Mouse (Mus musculus): ENCODE data around the gene Kif5a. TPM values are rescaled to one million over a fixed set of nuclear protein-coding genes. Genes with fewer than 3 reads are reported as not detected.

Gene Kif5a
- polyA plus RNA-seq, 2 experiments: 2.8 to 9.7 TPM

- TF ChIP-seq POLR2A (IDR thresholded peaks at IDR 0.05; ENCODE audit: borderline replicate concordance, extremely low read depth, insufficient read depth, insufficient read length): no peak
- Histone ChIP-seq H3K9me3 (ENCODE audit: control insufficient read depth, low read length) (no peaks in the 10 kb centered on the region), H3K4me2 (replicated peaks; ENCODE audit: low read depth, low read length, severe bottlenecking) (peak within 1 kb of the TSS; percentile 45), H3K4me1 (ENCODE audit: control insufficient read depth, insufficient read depth, low read length) (peaks cover 19% of the 10 kb centered on the region), H3K27ac (replicated peaks; ENCODE audit: low read depth, low read length) (no peak within 1 kb of the TSS), H3K9ac (ENCODE audit: low read depth, low read length, severe bottlenecking) (peak within 1 kb of the TSS; percentile 36; the same call in 1 of the 2 replicates), H3K36me3 (ENCODE audit: control insufficient read depth, insufficient read depth, low read length) (peaks cover 31% of the 10 kb centered on the region), H3K27me3 (ENCODE audit: control insufficient read depth, insufficient read depth, low read length) (peaks cover 46% of the 10 kb centered on the region), H3K4me3 (replicated peaks; ENCODE audit: low read length) (peak within 1 kb of the TSS; percentile 22)
- DNase-seq (ENCODE audit: low spot score): no peak
- ATAC-seq (ENCODE audit: low FRiP score, low read depth): no peak
- under 1% methylated on average over 30 of the region's 34 CpGs for WGBS
Measured at GRCm38 (mm10) chr10:127179871-127180694, 83.1 kb downstream of the Kif5a start, which contains the start of gene Slc26a10. Gene Slc26a10, minus strand, starts transcription at chr10:127180645.

- 5% methylated on average over 41 of the region's 41 CpGs for WGBS
- no peak overlapping the region for H3K9ac ChIP-seq (ENCODE audit: low read depth, low read length, severe bottlenecking)
- no peaks in the 10 kb centered on the region for H3K9me3 ChIP-seq (ENCODE audit: control insufficient read depth, low read length)
- ATAC-seq (ENCODE audit: low FRiP score, low read depth) (no peak), DNase-seq (ENCODE audit: low spot score) (no peak)
- TF ChIP-seq POLR2A (IDR thresholded peaks at IDR 0.05; ENCODE audit: borderline replicate concordance, extremely low read depth, insufficient read depth, insufficient read length): no peak
- peak overlapping the region; percentile 27 for H3K4me3 ChIP-seq (replicated peaks; ENCODE audit: low read length)
- peaks cover 15% of the 10 kb centered on the region for H3K36me3 ChIP-seq (ENCODE audit: control insufficient read depth, insufficient read depth, low read length)
- H3K4me1 ChIP-seq (ENCODE audit: control insufficient read depth, insufficient read depth, low read length): peaks cover 16% of the 10 kb centered on the region
- H3K27ac ChIP-seq (replicated peaks; ENCODE audit: low read depth, low read length): no peak overlapping the region
- peaks cover 46% of the 10 kb centered on the region for H3K27me3 ChIP-seq (ENCODE audit: control insufficient read depth, insufficient read depth, low read length)
- H3K4me2 ChIP-seq (replicated peaks; ENCODE audit: low read depth, low read length, severe bottlenecking): peak overlapping the region; percentile 49
Measured at GRCm38 (mm10) chr10:127178286-127179027, 84.7 kb downstream of the Kif5a start.

GRCm38 (mm10) chr10:127177719-127178118 is 85.4 kb downstream of the Kif5a start:
- peaks cover 46% of the 10 kb centered on the region for H3K27me3 ChIP-seq (ENCODE audit: control insufficient read depth, insufficient read depth, low read length)
- no peak overlapping the region for H3K27ac ChIP-seq (replicated peaks; ENCODE audit: low read depth, low read length)
- peak; percentile 86 for DNase-seq (ENCODE audit: low spot score)
- peaks cover 16% of the 10 kb centered on the region for H3K4me1 ChIP-seq (ENCODE audit: control insufficient read depth, insufficient read depth, low read length)
- peak overlapping the region; percentile 27 for H3K4me3 ChIP-seq (replicated peaks; ENCODE audit: low read length)
- TF ChIP-seq POLR2A (IDR thresholded peaks at IDR 0.05; ENCODE audit: borderline replicate concordance, extremely low read depth, insufficient read depth, insufficient read length): no peak
- no peak overlapping the region for H3K9ac ChIP-seq (ENCODE audit: low read depth, low read length, severe bottlenecking)
- no peaks in the 10 kb centered on the region for H3K9me3 ChIP-seq (ENCODE audit: control insufficient read depth, low read length)
- peak; percentile 66 for ATAC-seq (ENCODE audit: low FRiP score, low read depth)
- peak overlapping the region; percentile 49 for H3K4me2 ChIP-seq (replicated peaks; ENCODE audit: low read depth, low read length, severe bottlenecking)
- WGBS: 2% methylated on average over 23 of the region's 23 CpGs
- H3K36me3 ChIP-seq (ENCODE audit: control insufficient read depth, insufficient read depth, low read length): peaks cover 7% of the 10 kb centered on the region

GRCm38 (mm10) chr10:127177235-127177634 is 85.9 kb downstream of the Kif5a start:
- H3K27me3 ChIP-seq (ENCODE audit: control insufficient read depth, insufficient read depth, low read length): peaks cover 46% of the 10 kb centered on the region
- no peaks in the 10 kb centered on the region for H3K9me3 ChIP-seq (ENCODE audit: control insufficient read depth, low read length)
- TF ChIP-seq POLR2A (IDR thresholded peaks at IDR 0.05; ENCODE audit: borderline replicate concordance, extremely low read depth, insufficient read depth, insufficient read length): no peak
- peak overlapping the region; percentile 27; the same call in 1 of the 2 replicates for H3K4me3 ChIP-seq (replicated peaks; ENCODE audit: low read length)
- H3K36me3 ChIP-seq (ENCODE audit: control insufficient read depth, insufficient read depth, low read length): peaks cover 3% of the 10 kb centered on the region
- H3K4me1 ChIP-seq (ENCODE audit: control insufficient read depth, insufficient read depth, low read length): peaks cover 16% of the 10 kb centered on the region
- DNase-seq (ENCODE audit: low spot score): no peak
- no peak for ATAC-seq (ENCODE audit: low FRiP score, low read depth)
- H3K4me2 ChIP-seq (replicated peaks; ENCODE audit: low read depth, low read length, severe bottlenecking): peak overlapping the region; percentile 49; the same call in 1 of the 2 replicates
- no peak overlapping the region for H3K27ac ChIP-seq (replicated peaks; ENCODE audit: low read depth, low read length)
- no peak overlapping the region for H3K9ac ChIP-seq (ENCODE audit: low read depth, low read length, severe bottlenecking)
- WGBS: 23% methylated on average over 9 of the region's 9 CpGs

- TF ChIP-seq POLR2A (IDR thresholded peaks at IDR 0.05; ENCODE audit: borderline replicate concordance, extremely low read depth, insufficient read depth, insufficient read length): no peak
- H3K4me2 ChIP-seq (replicated peaks; ENCODE audit: low read depth, low read length, severe bottlenecking): no peak overlapping the region
- H3K27me3 ChIP-seq (ENCODE audit: control insufficient read depth, insufficient read depth, low read length): peaks cover 46% of the 10 kb centered on the region
- DNase-seq (ENCODE audit: low spot score) (no peak), ATAC-seq (ENCODE audit: low FRiP score, low read depth) (no peak)
- H3K9me3 ChIP-seq (ENCODE audit: control insufficient read depth, low read length): no peaks in the 10 kb centered on the region
- no peak overlapping the region for H3K27ac ChIP-seq (replicated peaks; ENCODE audit: low read depth, low read length)
- peaks cover 16% of the 10 kb centered on the region for H3K4me1 ChIP-seq (ENCODE audit: control insufficient read depth, insufficient read depth, low read length)
- 6% methylated on average over 7 of the region's 7 CpGs for WGBS
- peaks cover 2% of the 10 kb centered on the region; the same call in 1 of the 2 replicates for H3K36me3 ChIP-seq (ENCODE audit: control insufficient read depth, insufficient read depth, low read length)
- H3K4me3 ChIP-seq (replicated peaks; ENCODE audit: low read length): no peak overlapping the region
- no peak overlapping the region for H3K9ac ChIP-seq (ENCODE audit: low read depth, low read length, severe bottlenecking)
Measured at GRCm38 (mm10) chr10:127176756-127177155, 86.4 kb downstream of the Kif5a start.
